Comparison of ENCODE assay signal across 19 mouse cellular contexts in the genomic region with DNA sequence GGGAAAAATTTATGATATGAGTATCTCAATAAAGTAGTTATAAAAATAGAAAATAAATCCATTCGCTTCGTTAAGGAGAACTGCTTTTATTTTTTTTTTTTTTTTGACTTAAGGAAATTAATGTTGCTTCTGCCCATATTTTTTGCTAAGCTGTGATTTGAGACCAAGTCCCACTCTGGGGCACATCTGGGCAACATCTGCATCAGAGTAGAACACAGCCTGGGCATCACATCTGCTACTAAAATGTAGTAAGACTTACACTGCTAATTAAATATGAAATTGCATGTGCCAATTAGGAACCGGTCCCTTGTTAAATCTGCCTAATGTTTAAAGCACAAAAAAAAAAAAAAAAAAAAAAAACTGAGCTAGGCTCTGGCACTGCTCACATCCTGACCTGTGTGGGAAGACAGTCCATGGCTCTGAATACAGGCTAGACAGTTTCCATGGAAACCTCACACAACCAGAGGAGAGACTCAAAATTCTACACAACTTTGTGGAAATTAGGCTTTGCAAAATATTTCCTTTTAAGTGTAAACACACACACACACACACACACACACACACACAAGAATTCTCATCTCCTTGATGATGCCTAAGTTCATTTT.
DNase-seq lines count a peak whose midpoint lies in the region; ATAC-seq and TF ChIP-seq lines count a peak whose summit lies in the region.
"Had no signal": no experiment of that assay in that cellular context is flagged by ENCODE, and none has a peak within 500 bp of the region (broad histone marks: within the 10 kb centered on the region; RNA-seq: fewer than 3 reads in every experiment).

No protein-coding gene starts in this region.

- H3K36me3 ChIP-seq in forebrain, embryonic 16.5 days (ENCODE audit: control insufficient read depth, insufficient read depth): no peaks in the 10 kb centered on the region
- no peaks in the 10 kb centered on the region for H3K36me3 ChIP-seq in forebrain, embryonic 11.5 days (ENCODE audit: control insufficient read depth, insufficient read depth, low read length)
- no peaks in the 10 kb centered on the region for H3K36me3 ChIP-seq in midbrain, embryonic 14.5 days (ENCODE audit: control insufficient read depth, insufficient read depth, low read length)
- H3K36me3 ChIP-seq in midbrain, embryonic 13.5 days: no peaks in the 10 kb centered on the region
- H3K36me3 ChIP-seq in embryonic facial prominence, embryonic 13.5 days: no peaks in the 10 kb centered on the region
- H3K36me3 ChIP-seq in limb, embryonic 14.5 days (ENCODE audit: control insufficient read depth, insufficient read depth, low read length): no peaks in the 10 kb centered on the region
- H3K36me3 ChIP-seq: embryonic facial prominence, embryonic 12.5 days; neural tube, embryonic 12.5 days had no signal

- H3K4me3 ChIP-seq in forebrain, embryonic 16.5 days (replicated peaks; ENCODE audit: low read length): no peak overlapping the region
- no peak overlapping the region for H3K4me3 ChIP-seq in forebrain, embryonic 11.5 days (ENCODE audit: low read depth, low read length)
- no peak overlapping the region for H3K4me3 ChIP-seq in midbrain, embryonic 14.5 days (replicated peaks; ENCODE audit: low read depth, low read length)
- H3K4me3 ChIP-seq in midbrain, embryonic 13.5 days (replicated peaks): no peak overlapping the region
- no peak overlapping the region for H3K4me3 ChIP-seq in embryonic facial prominence, embryonic 13.5 days
- no peak overlapping the region for H3K4me3 ChIP-seq in limb, embryonic 14.5 days (replicated peaks; ENCODE audit: low read length)
- H3K4me3 ChIP-seq: embryonic facial prominence, embryonic 12.5 days; neural tube, embryonic 12.5 days had no signal

- no peak for DNase-seq in forebrain, embryonic 11.5 days (ENCODE audit: low spot score)
- peak; percentile 42 for DNase-seq in midbrain, embryonic 14.5 days
- peak; percentile 44 for DNase-seq in limb, embryonic 14.5 days (ENCODE audit: low spot score)
- no peak for DNase-seq in thymus, postnatal 0 days (ENCODE audit: low spot score)
- DNase-seq in kidney, postnatal 10 days: no peak
- DNase-seq: cerebellum, adult 2 months; cerebellum, postnatal 36 days; gastrocnemius, postnatal 25 days; kidney, adult 8-10 months; left cerebral cortex, postnatal 4 days; right cerebral cortex, postnatal 25 days; thymus, postnatal 14 days had no signal

- no peak overlapping the region for H3K27ac ChIP-seq in forebrain, embryonic 16.5 days (ENCODE audit: low read length)
- H3K27ac ChIP-seq in forebrain, embryonic 11.5 days (ENCODE audit: low read depth, low read length): no peak overlapping the region
- H3K27ac ChIP-seq in midbrain, embryonic 14.5 days (replicated peaks; ENCODE audit: low read depth, low read length): no peak overlapping the region
- H3K27ac ChIP-seq in midbrain, embryonic 13.5 days: no peak overlapping the region
- no peak overlapping the region for H3K27ac ChIP-seq in embryonic facial prominence, embryonic 13.5 days
- H3K27ac ChIP-seq in limb, embryonic 14.5 days (replicated peaks; ENCODE audit: low read depth, low read length): no peak overlapping the region
- H3K27ac ChIP-seq: liver, embryonic 14.5 days; neural tube, embryonic 12.5 days had no signal

- H3K27me3 ChIP-seq in forebrain, embryonic 16.5 days (replicated peaks; ENCODE audit: control insufficient read depth, insufficient read depth, low read length): no peaks in the 10 kb centered on the region
- no peaks in the 10 kb centered on the region for H3K27me3 ChIP-seq in forebrain, embryonic 11.5 days (ENCODE audit: control insufficient read depth, insufficient read depth, low read length)
- no peaks in the 10 kb centered on the region for H3K27me3 ChIP-seq in midbrain, embryonic 14.5 days (ENCODE audit: control insufficient read depth, insufficient read depth, low read length)
- H3K27me3 ChIP-seq in midbrain, embryonic 13.5 days: no peaks in the 10 kb centered on the region
- peaks cover 2% of the 10 kb centered on the region; the same call in 1 of the 2 replicates for H3K27me3 ChIP-seq in embryonic facial prominence, embryonic 13.5 days
- H3K27me3 ChIP-seq in limb, embryonic 14.5 days (ENCODE audit: control insufficient read depth, insufficient read depth, low read length): no peaks in the 10 kb centered on the region
- H3K27me3 ChIP-seq: embryonic facial prominence, embryonic 12.5 days; neural tube, embryonic 12.5 days had no signal

- no peaks in the 10 kb centered on the region for H3K9me3 ChIP-seq in forebrain, embryonic 16.5 days (ENCODE audit: control insufficient read depth, low read length)
- H3K9me3 ChIP-seq in forebrain, embryonic 11.5 days (ENCODE audit: control insufficient read depth, low read length): no peaks in the 10 kb centered on the region; the same call in 1 of the 2 replicates
- peaks cover 2% of the 10 kb centered on the region; the same call in 1 of the 2 replicates for H3K9me3 ChIP-seq in midbrain, embryonic 14.5 days (ENCODE audit: control insufficient read depth, low read length)
- no peaks in the 10 kb centered on the region; the same call in 1 of the 2 replicates for H3K9me3 ChIP-seq in midbrain, embryonic 13.5 days
- no peaks in the 10 kb centered on the region for H3K9me3 ChIP-seq in embryonic facial prominence, embryonic 13.5 days
- 0 out of 2 replicates have a peak, but pooled peaks cover 5% of the 10 kb centered on the region for H3K9me3 ChIP-seq in limb, embryonic 14.5 days (ENCODE audit: control insufficient read depth, low read length)
- H3K9me3 ChIP-seq: embryonic facial prominence, embryonic 12.5 days had no signal

- no peaks in the 10 kb centered on the region for H3K4me1 ChIP-seq in forebrain, embryonic 16.5 days (replicated peaks; ENCODE audit: control insufficient read depth, insufficient read depth, low read length)
- H3K4me1 ChIP-seq in forebrain, embryonic 11.5 days (replicated peaks; ENCODE audit: control insufficient read depth, insufficient read depth, low read length): no peaks in the 10 kb centered on the region
- H3K4me1 ChIP-seq in midbrain, embryonic 14.5 days (ENCODE audit: control insufficient read depth, insufficient read depth, low read length): no peaks in the 10 kb centered on the region
- H3K4me1 ChIP-seq in midbrain, embryonic 13.5 days (replicated peaks): 0 out of 2 replicates have a peak, but pooled peaks cover 5% of the 10 kb centered on the region
- H3K4me1 ChIP-seq in embryonic facial prominence, embryonic 13.5 days: peaks cover 24% of the 10 kb centered on the region
- peaks cover 2% of the 10 kb centered on the region; the same call in 1 of the 2 replicates for H3K4me1 ChIP-seq in limb, embryonic 14.5 days (ENCODE audit: control insufficient read depth, insufficient read depth, low read length)
- H3K4me1 ChIP-seq: neural tube, embryonic 12.5 days had no signal

- ATAC-seq in forebrain, embryonic 16.5 days: peak; percentile 52; the same call in 1 of the 2 replicates
- ATAC-seq in forebrain, embryonic 11.5 days (replicated peaks; ENCODE audit: low FRiP score): no peak
- no peak for ATAC-seq in midbrain, embryonic 14.5 days (ENCODE audit: low FRiP score, low TSS enrichment)
- ATAC-seq in midbrain, embryonic 13.5 days: no peak
- ATAC-seq in embryonic facial prominence, embryonic 13.5 days (ENCODE audit: insufficient number of reproducible peaks, insufficient read depth, low FRiP score, low TSS enrichment, low read depth): peak; percentile 78; the same call in 1 of the 2 replicates
- ATAC-seq in limb, embryonic 14.5 days (ENCODE audit: low FRiP score, low read depth): peak; percentile 70; the same call in 1 of the 2 replicates
- ATAC-seq: inflammation-experienced regulatory T-cells, adult 6 months had no signal

- H3K9ac ChIP-seq in forebrain, embryonic 16.5 days (replicated peaks; ENCODE audit: low read depth, low read length): no peak overlapping the region
- no peak overlapping the region for H3K9ac ChIP-seq in forebrain, embryonic 11.5 days (ENCODE audit: low read length)
- no peak overlapping the region for H3K9ac ChIP-seq in midbrain, embryonic 14.5 days (replicated peaks; ENCODE audit: low read length)
- H3K9ac ChIP-seq in midbrain, embryonic 13.5 days (replicated peaks): no peak overlapping the region
- H3K9ac ChIP-seq in embryonic facial prominence, embryonic 13.5 days: no peak overlapping the region
- no peak overlapping the region for H3K9ac ChIP-seq in limb, embryonic 14.5 days (ENCODE audit: low read depth, low read length, severe bottlenecking)
- H3K9ac ChIP-seq: embryonic facial prominence, embryonic 12.5 days; liver, embryonic 14.5 days; neural tube, embryonic 12.5 days had no signal

- no peak for TF ChIP-seq POLR2A in limb, embryonic 14.5 days (IDR thresholded peaks at IDR 0.05; ENCODE audit: borderline replicate concordance, extremely low read depth, insufficient read depth, insufficient read length)

- no peak overlapping the region for H3K4me2 ChIP-seq in forebrain, embryonic 16.5 days (ENCODE audit: low read length)
- H3K4me2 ChIP-seq in forebrain, embryonic 11.5 days (ENCODE audit: low read depth, low read length, severe bottlenecking): no peak overlapping the region
- no peak overlapping the region for H3K4me2 ChIP-seq in midbrain, embryonic 14.5 days (ENCODE audit: low read length)
- H3K4me2 ChIP-seq in midbrain, embryonic 13.5 days (replicated peaks): no peak overlapping the region
- H3K4me2 ChIP-seq in embryonic facial prominence, embryonic 13.5 days: no peak overlapping the region
- no peak overlapping the region for H3K4me2 ChIP-seq in limb, embryonic 14.5 days (replicated peaks; ENCODE audit: low read depth, low read length, severe bottlenecking)
- H3K4me2 ChIP-seq: embryonic facial prominence, embryonic 12.5 days; neural tube, embryonic 12.5 days had no signal

- WGBS in forebrain, embryonic 16.5 days: 69% methylated on average over 3 of the region's 3 CpGs
- 86% methylated on average over 3 of the region's 3 CpGs for WGBS in forebrain, embryonic 11.5 days
- 86% methylated on average over 3 of the region's 3 CpGs for WGBS in midbrain, embryonic 14.5 days
- 80% methylated on average over 3 of the region's 3 CpGs for WGBS in midbrain, embryonic 13.5 days
- 48% methylated on average over 3 of the region's 3 CpGs for WGBS in embryonic facial prominence, embryonic 13.5 days
- whole genome bisulfite sequencing in limb, embryonic 14.5 days: 38% methylated on average over 3 of the region's 3 CpGs

Comparison
In these comparisons a context has a peak if more than half of its experiments do, and no peak if none do; other contexts are left out.
1. ATAC-seq: peak in forebrain, embryonic 16.5 days (single experiment), embryonic facial prominence, embryonic 13.5 days (single experiment) and limb, embryonic 14.5 days (single experiment); none in forebrain, embryonic 11.5 days (single experiment), midbrain, embryonic 14.5 days (single experiment) and midbrain, embryonic 13.5 days (single experiment).
2. DNase-seq: peak in midbrain, embryonic 14.5 days (single experiment) and limb, embryonic 14.5 days (single experiment); none in forebrain, embryonic 11.5 days (single experiment), thymus, postnatal 0 days (single experiment) and kidney, postnatal 10 days (single experiment).